Mouse (Mus musculus) megakaryocyte, embryonic 14.5 days (primary cell): ENCODE measurements around the gene Foxa3. TPM values are rescaled to one million over a fixed set of nuclear protein-coding genes. Genes with fewer than 3 reads are reported as not detected.
A peak's percentile ranks its signal among the peaks of the same experiment; 100 is the strongest.
"Not testable (repeated sequence)": the region's sequence is repeated elsewhere in the genome, so short reads cannot be mapped to it uniquely, and the experiment has no call there.

Experiments used
- H3K27me3 ChIP-seq: replicated peaks from 2 replicates; pipeline ENCODE3; 2012; ENCODE audit warnings: inconsistent platforms
- H3K36me3 ChIP-seq: replicated peaks from 2 replicates; pipeline ENCODE3; 2012; ENCODE audit warnings: low read length, inconsistent platforms, mixed read lengths
- H3K4me1 ChIP-seq: 2 replicates; pipeline ENCODE4 v1.6.1; 2012; ENCODE audit warnings: inconsistent platforms
- H3K4me3 ChIP-seq: replicated peaks from 2 replicates; pipeline ENCODE3; 2012; ENCODE audit warnings: moderate library complexity, mild to moderate bottlenecking, inconsistent platforms
- H3K9me3 ChIP-seq: 2 replicates; pipeline ENCODE4 v1.6.1; 2012; ENCODE audit warnings: inconsistent platforms
- FLI1 ChIP-seq: IDR thresholded peaks from 2 replicates; pipeline ENCODE4 v1.6.1; 2012; ENCODE audit warnings: low read length, inconsistent platforms, mixed read lengths
- GATA1 ChIP-seq: IDR thresholded peaks from 3 replicates; pipeline ENCODE4 v1.6.1; 2012; ENCODE audit warnings: mixed read lengths, low read length, inconsistent platforms, borderline replicate concordance
- polyA plus RNA-seq: library from polyadenylated mRNA; stranded (reverse); fragments of >175 nt; gene quantifications from 2 replicates; pipeline ENCODE4 v1.2.3, GENCODE M21; 2012; ENCODE audit warnings: low replicate concordance; ENCODE audit not compliant: insufficient read depth

The Foxa3 gene
- not detected in 2 replicates for polyA plus RNA-seq

DNA sequence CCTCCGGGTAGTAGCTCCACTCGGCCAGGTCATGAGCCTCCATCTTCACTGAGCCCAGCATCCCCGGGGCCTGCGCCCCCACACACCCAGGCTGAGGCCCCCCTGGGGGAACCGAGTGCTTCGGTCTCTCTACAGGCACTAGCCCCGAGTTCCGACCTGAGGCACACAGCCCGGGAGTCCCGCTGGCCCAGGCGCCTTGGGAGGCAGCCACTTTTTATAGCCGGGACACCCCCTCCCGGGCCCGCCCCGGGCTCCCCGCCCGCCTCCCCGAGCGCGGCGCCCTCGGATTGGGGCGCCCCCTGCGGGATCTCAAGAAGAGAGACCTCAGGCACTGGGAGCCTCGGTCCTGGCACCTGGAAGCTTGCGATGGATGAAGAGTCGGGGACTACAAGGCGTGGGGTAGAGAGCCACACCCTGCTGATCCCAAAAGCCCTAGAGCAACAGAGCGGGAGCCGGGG is at the start of gene Foxa3:
Foxa3 (minus strand) TSS at position 182 of the 458 bp plus-strand sequence.
- Histone ChIP-seq H3K36me3 (peaks cover 4% of the 10 kb centered on the region), H3K27me3 (peaks cover 36% of the 10 kb centered on the region), H3K4me3 (peak within 1 kb of the TSS; percentile 95), H3K4me1 (peaks cover 71% of the 10 kb centered on the region), H3K9me3 (no peaks in the 10 kb centered on the region)
- TF ChIP-seq FLI1 = no peak
- no peak for TF ChIP-seq GATA1

DNA sequence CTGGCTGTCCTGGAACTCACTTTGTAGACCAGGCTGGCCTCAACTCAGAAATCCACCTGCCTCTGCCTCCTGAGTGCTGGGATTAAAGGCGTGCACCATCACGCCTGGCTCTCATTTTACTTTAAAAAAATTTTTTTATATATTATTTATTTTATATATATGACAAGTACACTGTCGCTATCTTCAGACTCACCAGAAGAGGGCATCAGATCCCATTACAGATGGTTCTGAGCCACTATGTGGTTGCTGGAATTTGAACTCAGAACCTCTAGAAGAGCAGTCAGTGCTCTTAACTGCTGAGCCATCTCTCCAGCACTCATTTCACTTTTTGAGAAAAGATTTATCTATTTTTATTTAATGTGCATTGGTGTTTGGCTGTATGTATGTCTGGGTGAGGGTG is 47.7 kb upstream of the Foxa3 start:
- peaks cover 78% of the 10 kb centered on the region for H3K27me3 ChIP-seq

DNA sequence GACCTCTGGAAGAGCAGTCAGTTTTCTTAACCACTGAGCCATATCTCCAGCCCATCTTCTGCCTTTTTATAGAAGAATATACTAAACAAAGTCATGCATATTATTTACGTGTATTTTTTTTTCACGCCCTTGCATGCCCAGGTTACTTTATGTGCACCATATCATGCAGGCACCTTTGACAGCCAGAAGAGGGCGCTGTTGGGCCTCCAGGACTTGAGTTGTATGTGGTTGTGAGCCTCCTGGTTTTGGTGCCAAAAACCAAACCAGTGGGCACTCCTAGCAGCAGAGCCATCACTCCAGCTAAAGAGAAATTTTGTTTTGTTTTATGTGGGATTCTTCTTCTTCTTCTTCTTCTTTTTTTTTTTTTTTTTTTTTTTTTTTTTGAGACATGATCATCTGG is 46.2 kb upstream of the Foxa3 start:
- Histone ChIP-seq H3K9me3 (peaks cover 35% of the 10 kb centered on the region), H3K27me3 (peaks cover 78% of the 10 kb centered on the region), H3K4me3 (no peak overlapping the region), H3K4me1 (peaks cover 4% of the 10 kb centered on the region; the same call in 1 of the 2 replicates), H3K36me3 (no peaks in the 10 kb centered on the region)
- TF ChIP-seq FLI1 = no peak
- TF ChIP-seq GATA1 = no peak

More for the DNA sequence above, 47.7 kb upstream of the Foxa3 start:
- peaks cover 35% of the 10 kb centered on the region for H3K9me3 ChIP-seq
- not testable (repeated sequence) for H3K36me3 ChIP-seq, H3K4me3 ChIP-seq
- peaks cover 12% of the 10 kb centered on the region for H3K4me1 ChIP-seq

DNA sequence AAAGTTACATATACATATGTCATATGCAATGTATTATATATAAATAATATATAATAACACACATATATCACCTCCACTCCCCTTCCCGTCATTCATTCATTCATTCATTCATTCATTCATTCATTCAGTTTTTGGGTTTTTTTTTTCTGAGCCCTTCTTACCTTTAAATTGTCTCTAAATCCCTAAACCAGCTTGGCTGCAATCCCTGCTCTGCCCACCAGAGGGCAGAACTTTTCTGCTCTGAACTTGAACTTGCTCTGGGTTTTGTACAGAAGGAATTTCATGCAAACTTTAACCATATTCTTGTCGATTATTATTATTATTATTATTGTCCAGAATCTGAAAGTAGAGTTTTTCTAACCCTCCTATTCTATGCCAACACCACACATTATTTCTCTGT is 45.4 kb upstream of the Foxa3 start:
- Histone ChIP-seq H3K4me1 (peaks cover 4% of the 10 kb centered on the region; the same call in 1 of the 2 replicates), H3K36me3 (no peaks in the 10 kb centered on the region), H3K4me3 (no peak overlapping the region), H3K27me3 (peaks cover 78% of the 10 kb centered on the region), H3K9me3 (peaks cover 27% of the 10 kb centered on the region)
- TF ChIP-seq FLI1 = no peak
- no peak for TF ChIP-seq GATA1

DNA sequence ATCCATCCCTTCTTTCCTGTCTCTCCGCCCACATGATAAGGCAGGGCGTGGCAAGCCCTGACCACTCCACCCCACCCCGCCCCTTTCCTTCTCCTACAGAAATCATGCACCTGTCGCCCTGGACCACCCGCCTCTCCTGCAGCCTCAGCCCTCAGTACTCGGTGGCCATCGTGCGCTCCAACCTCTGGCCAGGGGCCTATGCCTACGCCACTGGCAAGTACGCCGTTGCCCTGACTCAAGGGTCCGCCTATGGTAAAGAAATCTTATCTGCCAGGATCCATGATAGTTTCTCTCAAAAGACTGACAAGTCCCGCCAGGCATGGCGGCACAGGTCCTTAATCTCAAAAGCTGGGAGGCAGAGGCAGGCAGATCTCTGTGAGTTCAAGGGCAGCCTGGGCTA is 44.6 kb upstream of the Foxa3 start:
- no peak for TF ChIP-seq FLI1
- no peak for TF ChIP-seq GATA1
- Histone ChIP-seq H3K4me3 (no peak overlapping the region), H3K36me3 (no peaks in the 10 kb centered on the region), H3K27me3 (peaks cover 76% of the 10 kb centered on the region), H3K9me3 (peaks cover 23% of the 10 kb centered on the region), H3K4me1 (peaks cover 4% of the 10 kb centered on the region; the same call in 1 of the 2 replicates)

DNA sequence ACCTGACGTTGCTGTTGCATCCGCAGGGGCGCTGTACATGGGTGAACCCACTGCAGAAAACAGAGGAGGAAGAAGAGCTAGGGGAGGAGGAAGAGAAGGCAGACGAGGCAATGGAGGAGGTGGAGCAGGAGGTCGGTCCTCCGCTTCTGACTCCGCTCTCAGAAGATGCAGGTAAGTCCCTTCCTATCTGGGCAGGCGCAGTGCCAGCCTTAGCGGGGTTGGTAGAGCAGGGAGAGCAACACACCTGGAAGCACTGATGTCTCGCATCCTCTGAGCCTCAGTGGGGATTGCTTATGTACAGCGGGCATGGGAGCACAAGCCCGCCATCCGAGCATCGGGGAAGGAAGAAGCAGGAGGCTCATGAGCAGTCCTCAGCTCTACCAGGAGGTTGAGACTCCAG is 43.7 kb upstream of the Foxa3 start:
- H3K27me3 ChIP-seq = peaks cover 76% of the 10 kb centered on the region
- TF ChIP-seq FLI1 = no peak
- no peak for TF ChIP-seq GATA1

DNA sequence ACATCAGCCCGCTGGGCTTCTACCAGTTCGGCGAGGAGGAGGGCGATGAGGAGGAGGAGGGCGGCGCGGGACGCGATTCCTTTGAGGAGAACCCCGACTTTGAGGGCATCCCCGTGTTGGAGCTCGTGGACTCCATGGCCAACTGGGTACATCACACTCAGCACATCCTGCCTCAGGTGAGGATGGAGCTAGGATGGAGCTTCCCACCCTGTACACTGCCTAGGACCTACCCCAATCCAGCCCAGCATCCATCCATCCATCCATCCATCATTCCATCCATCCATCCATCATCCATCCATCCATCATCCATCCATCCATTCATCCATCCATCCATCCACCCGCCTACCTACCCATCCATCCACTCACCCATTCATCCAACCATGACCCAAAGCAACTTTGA is 42.6 kb upstream of the Foxa3 start:
- peaks cover 23% of the 10 kb centered on the region for H3K9me3 ChIP-seq
- peaks cover 77% of the 10 kb centered on the region for H3K27me3 ChIP-seq
- H3K4me1 ChIP-seq = peaks cover 4% of the 10 kb centered on the region; the same call in 1 of the 2 replicates
- H3K36me3 ChIP-seq = no peaks in the 10 kb centered on the region
- H3K4me3 ChIP-seq = peak overlapping the region; percentile 42
- TF ChIP-seq FLI1 (no peak), GATA1 (no peak)

More for the DNA sequence above, 43.7 kb upstream of the Foxa3 start:
- Histone ChIP-seq H3K36me3 (no peaks in the 10 kb centered on the region), H3K4me3 (no peak overlapping the region), H3K4me1 (peaks cover 4% of the 10 kb centered on the region; the same call in 1 of the 2 replicates), H3K9me3 (peaks cover 23% of the 10 kb centered on the region)

DNA sequence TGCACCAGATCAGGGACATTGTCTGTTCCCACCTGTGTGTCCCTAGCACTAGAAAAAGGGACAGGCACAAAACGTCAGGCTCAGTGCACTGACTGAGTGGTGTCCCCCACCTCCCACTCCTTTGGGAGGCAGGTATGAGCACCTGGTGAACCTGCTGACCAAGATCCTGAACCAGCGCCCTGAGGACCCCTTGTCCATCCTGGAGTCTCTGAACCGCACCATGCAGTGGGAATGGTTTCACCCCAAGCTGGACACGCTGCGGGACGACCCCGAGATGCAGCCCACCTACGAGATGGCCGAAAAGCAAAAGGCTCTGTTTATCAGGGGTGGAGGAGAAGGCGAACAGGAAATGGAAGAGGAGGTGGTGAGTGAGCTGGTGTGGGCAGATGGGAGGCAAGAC is 34.1 kb upstream of the Foxa3 start:
- peaks cover 7% of the 10 kb centered on the region for H3K4me1 ChIP-seq
- H3K27me3 ChIP-seq = peaks cover 31% of the 10 kb centered on the region
- no peaks in the 10 kb centered on the region for H3K9me3 ChIP-seq
- peaks cover 36% of the 10 kb centered on the region for H3K36me3 ChIP-seq
- H3K4me3 ChIP-seq = no peak overlapping the region
- TF ChIP-seq FLI1 (no peak), GATA1 (no peak)

DNA sequence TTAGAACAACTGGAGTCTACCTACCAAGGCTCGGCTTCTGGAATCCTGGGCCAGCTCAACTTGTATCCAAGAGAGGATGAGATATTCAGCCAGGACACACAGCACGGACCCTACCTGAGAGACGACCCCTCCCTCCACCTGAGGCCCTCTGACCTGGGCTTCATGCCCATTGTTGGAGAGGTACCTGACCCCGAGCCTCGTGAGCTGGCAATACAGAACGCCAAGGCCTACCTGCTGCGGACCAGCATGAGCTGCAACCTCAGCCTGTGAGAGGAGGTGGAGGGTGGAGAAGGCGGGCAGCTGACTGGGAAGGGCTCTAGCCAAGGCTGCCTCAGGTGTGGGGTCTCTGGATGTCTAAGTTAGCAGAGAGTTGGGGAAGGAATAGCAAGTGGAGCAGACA is 31.8 kb upstream of the Foxa3 start:
- Histone ChIP-seq H3K36me3 (peaks cover 59% of the 10 kb centered on the region), H3K4me3 (no peak overlapping the region), H3K4me1 (peaks cover 7% of the 10 kb centered on the region), H3K27me3 (peaks cover 17% of the 10 kb centered on the region), H3K9me3 (no peaks in the 10 kb centered on the region)
- TF ChIP-seq FLI1 = no peak
- no peak for TF ChIP-seq GATA1

DNA sequence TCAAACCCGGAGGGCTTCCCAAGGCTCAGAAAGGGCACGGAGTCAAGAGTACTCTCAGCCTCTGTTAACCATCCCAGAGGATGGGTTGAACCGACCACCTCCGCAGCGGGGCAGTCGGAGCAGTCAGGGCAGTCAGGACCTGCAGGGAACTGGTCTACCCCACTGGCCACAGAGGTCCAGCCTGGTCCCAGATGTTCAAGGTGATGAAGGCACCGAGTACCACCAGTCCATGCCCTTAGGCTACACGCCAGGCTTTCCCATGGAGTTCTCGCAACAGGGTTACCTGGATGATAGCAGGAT is 31.4 kb upstream of the Foxa3 start:
- Histone ChIP-seq H3K9me3 (no peaks in the 10 kb centered on the region), H3K27me3 (peaks cover 14% of the 10 kb centered on the region), H3K4me3 (no peak overlapping the region), H3K36me3 (peaks cover 63% of the 10 kb centered on the region), H3K4me1 (peaks cover 7% of the 10 kb centered on the region)
- no peak for TF ChIP-seq GATA1
- TF ChIP-seq FLI1 = no peak
